Mouse (Mus musculus): ENCODE data around the gene Slc2a9. TPM values are rescaled to one million over a fixed set of nuclear protein-coding genes. Genes with fewer than 3 reads are reported as not detected.
A peak's percentile ranks its signal among the peaks of the same experiment; 100 is the strongest.

Gene Slc2a9
- total RNA-seq, 2 experiments from 2014 or later = 0.51 TPM; not detected in 1

- no peak for ATAC-seq (replicated peaks; ENCODE audit: low FRiP score, poor library complexity, severe bottlenecking)
Observed at GRCm38 (mm10) chr5:38308873-38309272, 194.1 kb downstream of the Slc2a9 start.

DNA sequence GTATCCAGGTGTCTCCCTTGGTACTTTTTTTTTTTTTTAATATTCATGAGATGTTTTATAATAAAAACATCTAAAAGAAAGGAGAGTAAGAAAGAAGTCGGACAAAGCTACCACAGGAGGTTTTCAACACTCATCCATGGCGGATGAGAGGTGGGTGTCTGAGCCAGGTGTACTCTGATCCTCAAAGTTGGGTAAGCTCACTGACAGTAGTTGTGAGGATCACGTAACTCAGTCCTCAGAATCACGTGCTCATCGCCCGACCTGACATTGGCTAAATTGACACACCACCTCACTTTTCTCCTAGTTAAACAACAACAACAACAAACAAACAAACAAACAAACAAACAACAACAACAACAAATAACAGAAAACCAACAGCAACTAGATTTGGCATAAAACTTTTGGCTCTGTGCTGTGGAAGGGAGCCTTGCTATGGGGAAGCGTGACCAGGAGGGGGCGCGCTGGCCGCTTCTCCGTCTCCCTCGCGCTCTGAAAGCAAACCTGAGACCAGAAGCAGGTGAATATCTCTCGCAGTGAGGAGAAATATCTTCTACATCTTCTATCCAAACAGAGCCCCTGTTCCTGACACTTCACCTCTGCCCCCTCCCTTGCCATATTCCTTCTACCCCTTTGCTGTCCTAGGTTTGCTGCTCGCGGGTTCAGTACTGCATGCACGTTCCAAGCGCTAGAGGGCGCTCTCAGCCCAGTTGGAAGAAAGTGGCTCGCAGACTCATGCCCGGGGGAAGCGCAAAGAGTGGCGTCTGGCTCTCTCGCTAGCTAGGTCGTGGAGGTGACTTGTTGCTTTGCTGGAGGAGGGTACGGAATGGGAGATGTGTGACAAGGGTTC, 195.5 kb downstream of the Slc2a9 start:
- peak; percentile 83 for ATAC-seq (replicated peaks; ENCODE audit: low FRiP score, poor library complexity, severe bottlenecking)

- ATAC-seq (replicated peaks; ENCODE audit: low FRiP score, poor library complexity, severe bottlenecking) = no peak
Observed at GRCm38 (mm10) chr5:38305241-38305640, 197.7 kb downstream of the Slc2a9 start.

GRCm38 (mm10) chr5:38302651-38303050, 200.3 kb downstream of the Slc2a9 start:
- ATAC-seq (replicated peaks; ENCODE audit: low FRiP score, poor library complexity, severe bottlenecking) = no peak

GRCm38 (mm10) chr5:38301761-38302411, 201.1 kb downstream of the Slc2a9 start:
- ATAC-seq (replicated peaks; ENCODE audit: low FRiP score, poor library complexity, severe bottlenecking) = no peak

Other genes with a start within 250 kb of the Slc2a9 start
- gene Tmem128, start 243.0 kb downstream of the Slc2a9 start, total RNA-seq (2015; ENCODE audit: low replicate concordance) = 27.3 and 39.7 TPM in 2 replicates
- 12.8 and 17.7 TPM in 2 replicates for gene Tmem128, start 243.0 kb downstream of the Slc2a9 start, total RNA-seq (2017; ENCODE audit: low replicate concordance)
- not detected in 2 replicates for gene Otop1, start 227.2 kb downstream of the Slc2a9 start, total RNA-seq (2015; ENCODE audit: low replicate concordance)
- not detected in 2 replicates for gene Otop1, start 227.2 kb downstream of the Slc2a9 start, total RNA-seq (2017; ENCODE audit: low replicate concordance)
- not detected in 2 replicates for gene Drd5, start 183.8 kb downstream of the Slc2a9 start, total RNA-seq (2015; ENCODE audit: low replicate concordance)
- gene Drd5, start 183.8 kb downstream of the Slc2a9 start, total RNA-seq (2017; ENCODE audit: low replicate concordance) = not detected in 2 replicates
- 55.7 and 64.4 TPM in 2 replicates for gene Wdr1, start 60.1 kb upstream of the Slc2a9 start, total RNA-seq (2015; ENCODE audit: low replicate concordance)
- 57.0 and 75.8 TPM in 2 replicates for gene Wdr1, start 60.1 kb upstream of the Slc2a9 start, total RNA-seq (2017; ENCODE audit: low replicate concordance)
- gene Zfp518b, start 181.7 kb upstream of the Slc2a9 start, total RNA-seq (2015; ENCODE audit: low replicate concordance) = 0.19 and 2.5 TPM in 2 replicates
- gene Zfp518b, start 181.7 kb upstream of the Slc2a9 start, total RNA-seq (2017; ENCODE audit: low replicate concordance) = 0.98 and 1.0 TPM in 2 replicates

Data from erythroblast, adult 5-6 weeks (primary cell).